Mouse (Mus musculus): ENCODE data around the gene Mdm4. TPM values are rescaled to one million over a fixed set of nuclear protein-coding genes. Genes with fewer than 3 reads are reported as not detected.

The Mdm4 gene
- polyA plus RNA-seq (2017; shearing (Covaris generic)), result 96.8 TPM

GRCm38 (mm10) chr1:133030461-133030860, at the start of gene Mdm4:
Mdm4 (minus strand) TSS chr1:133030561.

DNA sequence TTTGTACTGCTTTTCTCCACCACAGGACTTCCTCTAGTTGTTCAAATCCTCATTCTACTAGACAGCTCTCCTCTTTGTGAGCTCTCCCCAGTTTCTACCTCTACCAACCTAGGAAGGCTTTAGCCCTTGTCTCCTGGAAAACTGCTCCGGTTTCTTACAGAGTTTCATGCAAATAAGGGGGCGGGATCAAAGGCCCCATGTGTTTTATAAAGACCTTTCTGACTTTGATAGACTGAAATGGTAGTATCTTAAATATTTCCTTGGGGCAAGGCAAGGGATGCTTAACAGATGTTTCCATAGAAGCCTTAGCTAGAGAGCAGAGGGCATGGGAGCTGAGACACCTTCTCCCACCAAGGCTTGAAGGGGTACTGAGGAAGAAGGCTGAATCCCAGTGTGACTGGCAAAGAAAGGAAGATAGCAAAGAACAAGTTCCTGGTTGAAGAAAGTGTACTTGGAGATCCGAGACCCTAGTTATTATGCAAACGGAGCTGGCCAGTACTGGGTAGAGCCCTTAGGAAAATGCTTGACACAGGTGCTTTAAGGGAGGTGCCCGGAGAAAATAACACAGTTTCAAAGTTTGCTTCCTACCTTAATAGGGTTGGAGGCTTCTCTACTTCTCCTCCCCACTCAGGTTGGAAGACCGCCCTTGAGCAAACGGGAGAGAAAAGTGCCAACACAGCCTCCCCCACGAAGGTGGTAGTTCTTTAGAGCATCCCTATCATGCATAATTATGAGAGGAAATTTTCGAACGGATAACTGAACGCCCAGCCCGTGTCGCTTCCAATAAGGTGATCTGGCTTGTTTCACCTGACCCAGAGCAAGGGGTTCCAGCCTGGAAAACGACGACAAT, 14.9 kb upstream of the Mdm4 start, which contains the start of gene Pik3c2b:
TSS of gene Pik3c2b (plus strand) at position 657 of the 850 bp plus-strand sequence.

Other genes with a start within 250 kb of the Mdm4 start
- 0.11 TPM for gene Lrrn2, start 150.3 kb downstream of the Mdm4 start, polyA plus RNA-seq (2017; shearing (Covaris generic))
- gene Pik3c2b, start 15.1 kb upstream of the Mdm4 start, polyA plus RNA-seq (2017; shearing (Covaris generic)), result 0.64 TPM
- 60.0 TPM for gene Ppp1r15b, start 100.6 kb upstream of the Mdm4 start, polyA plus RNA-seq (2017; shearing (Covaris generic))
- 0.91 TPM for gene Plekha6, start 133.6 kb upstream of the Mdm4 start, polyA plus RNA-seq (2017; shearing (Covaris generic))

All from effector memory CD4-positive, alpha-beta T cell, adult 5 months (primary cell).